ENCODE assay signal across 11 mouse cellular contexts in genomic region chr11:11835791-11836190, GRCm38 (mm10). TPM values are rescaled to one million over a fixed set of nuclear protein-coding genes. Genes with fewer than 3 reads are reported as not detected.
DNase-seq lines count a peak whose midpoint lies in the region; ATAC-seq and TF ChIP-seq lines count a peak whose summit lies in the region.
"Had no signal": no experiment of that assay in that cellular context is flagged by ENCODE, and none has a peak within 500 bp of the region (broad histone marks: within the 10 kb centered on the region; RNA-seq: fewer than 3 reads in every experiment).

No protein-coding gene starts in this region.

- H3K36me3 ChIP-seq in heart, postnatal 0 days (replicated peaks; ENCODE audit: control insufficient read depth, insufficient read depth, low read length): no peaks in the 10 kb centered on the region
- H3K36me3 ChIP-seq in midbrain, embryonic 11.5 days (ENCODE audit: control insufficient read depth, insufficient read depth, low read length): no peaks in the 10 kb centered on the region
- no peaks in the 10 kb centered on the region for H3K36me3 ChIP-seq in midbrain, postnatal 0 days (ENCODE audit: insufficient read depth, low read length)
- H3K36me3 ChIP-seq in limb, embryonic 13.5 days: no peaks in the 10 kb centered on the region
- H3K36me3 ChIP-seq: forebrain, embryonic 12.5 days had no signal

- H3K4me1 ChIP-seq in heart, postnatal 0 days (ENCODE audit: control insufficient read depth, insufficient read depth): peaks cover 58% of the 10 kb centered on the region
- peaks cover 28% of the 10 kb centered on the region for H3K4me1 ChIP-seq in midbrain, embryonic 11.5 days (ENCODE audit: control insufficient read depth, insufficient read depth, low read length)
- no peaks in the 10 kb centered on the region for H3K4me1 ChIP-seq in midbrain, postnatal 0 days (ENCODE audit: insufficient read depth, low read length)
- peaks cover 65% of the 10 kb centered on the region for H3K4me1 ChIP-seq in limb, embryonic 13.5 days

- no peak for TF ChIP-seq EP300 in heart, postnatal 0 days (IDR thresholded peaks at IDR 0.05; ENCODE audit: low read depth)

- intact Hi-C loops in heart, postnatal 10 days (cut with DNase I): no loop called here

- H3K9me3 ChIP-seq in heart, postnatal 0 days (replicated peaks; ENCODE audit: control insufficient read depth, low read length): no peaks in the 10 kb centered on the region
- H3K9me3 ChIP-seq in midbrain, embryonic 11.5 days (ENCODE audit: control insufficient read depth, low read length): no peaks in the 10 kb centered on the region
- H3K9me3 ChIP-seq in midbrain, postnatal 0 days (ENCODE audit: low read length): no peaks in the 10 kb centered on the region
- H3K9me3 ChIP-seq in limb, embryonic 13.5 days: no peaks in the 10 kb centered on the region
- H3K9me3 ChIP-seq: forebrain, embryonic 12.5 days had no signal

- no peak overlapping the region for H3K4me3 ChIP-seq in heart, postnatal 0 days (ENCODE audit: low read depth, low read length)
- H3K4me3 ChIP-seq in midbrain, embryonic 11.5 days (ENCODE audit: low read depth, low read length): no peak overlapping the region
- H3K4me3 ChIP-seq in midbrain, postnatal 0 days (ENCODE audit: low read depth, low read length): no peak overlapping the region
- no peak overlapping the region for H3K4me3 ChIP-seq in limb, embryonic 13.5 days
- H3K4me3 ChIP-seq: forebrain, embryonic 12.5 days had no signal

- H3K27ac ChIP-seq in heart, postnatal 0 days (ENCODE audit: low read depth): peak overlapping the region; percentile 81
- no peak overlapping the region for H3K27ac ChIP-seq in midbrain, embryonic 11.5 days (ENCODE audit: low read depth, low read length)
- H3K27ac ChIP-seq in midbrain, postnatal 0 days (ENCODE audit: low read depth, low read length): no peak overlapping the region
- peak overlapping the region; percentile 83; the same call in 1 of the 2 replicates for H3K27ac ChIP-seq in limb, embryonic 13.5 days
- H3K27ac ChIP-seq: forebrain, embryonic 12.5 days had no signal

- no peak for ATAC-seq in heart, postnatal 0 days (ENCODE audit: insufficient read depth, low read depth)
- no peak for ATAC-seq in midbrain, embryonic 11.5 days (ENCODE audit: low FRiP score)
- no peak for ATAC-seq in midbrain, postnatal 0 days (ENCODE audit: low FRiP score)
- no peak for ATAC-seq in limb, embryonic 13.5 days (ENCODE audit: low FRiP score, low read depth)
- no peak for ATAC-seq in CD4-positive, CD25-positive, alpha-beta regulatory T cell, adult 4 months

- TF ChIP-seq CTCF in heart, postnatal 0 days (IDR thresholded peaks at IDR 0.05; ENCODE audit: low read depth): no peak
- no peak for TF ChIP-seq CTCF in midbrain, postnatal 0 days (IDR thresholded peaks at IDR 0.05)

- DNase-seq in heart, postnatal 0 days (ENCODE audit: low spot score): no peak
- DNase-seq in heart, postnatal 10 days: no peak
- DNase-seq in midbrain, embryonic 11.5 days (ENCODE audit: low spot score, missing footprints): peak; percentile 72
- no peak for DNase-seq in midbrain, postnatal 0 days (ENCODE audit: low spot score)
- DNase-seq in urinary bladder, adult 2 months (ENCODE audit: low spot score): no peak
- DNase-seq: cerebellum, adult 11-12 months; gastrocnemius, postnatal 10 days; kidney, postnatal 4 days had no signal

- H3K4me2 ChIP-seq in heart, postnatal 0 days (ENCODE audit: low read depth, low read length): no peak overlapping the region
- no peak overlapping the region for H3K4me2 ChIP-seq in midbrain, embryonic 11.5 days
- H3K4me2 ChIP-seq in midbrain, postnatal 0 days (ENCODE audit: low read depth, low read length, poor library complexity, severe bottlenecking): no peak overlapping the region
- no peak overlapping the region for H3K4me2 ChIP-seq in limb, embryonic 13.5 days (replicated peaks)
- H3K4me2 ChIP-seq: forebrain, embryonic 12.5 days had no signal

- H3K9ac ChIP-seq in heart, postnatal 0 days (replicated peaks; ENCODE audit: low read depth, low read length): no peak overlapping the region
- H3K9ac ChIP-seq in midbrain, embryonic 11.5 days (ENCODE audit: low read length): no peak overlapping the region
- no peak overlapping the region for H3K9ac ChIP-seq in midbrain, postnatal 0 days (replicated peaks; ENCODE audit: low read length, poor library complexity, severe bottlenecking)
- no peak overlapping the region for H3K9ac ChIP-seq in limb, embryonic 13.5 days
- H3K9ac ChIP-seq: forebrain, embryonic 12.5 days had no signal

- H3K27me3 ChIP-seq in heart, postnatal 0 days (ENCODE audit: control insufficient read depth, insufficient read depth, low read length): no peaks in the 10 kb centered on the region
- H3K27me3 ChIP-seq in midbrain, embryonic 11.5 days (ENCODE audit: control insufficient read depth, insufficient read depth, low read length): no peaks in the 10 kb centered on the region
- H3K27me3 ChIP-seq in midbrain, postnatal 0 days (ENCODE audit: insufficient read depth, low read length): no peaks in the 10 kb centered on the region
- H3K27me3 ChIP-seq in limb, embryonic 13.5 days: no peaks in the 10 kb centered on the region

- 72% methylated on average over 4 of the region's 4 CpGs for WGBS in heart, postnatal 0 days
- WGBS in midbrain, embryonic 11.5 days: 77% methylated on average over 4 of the region's 4 CpGs
- 88% methylated on average over 4 of the region's 4 CpGs for whole genome bisulfite sequencing in midbrain, postnatal 0 days
- WGBS in limb, embryonic 13.5 days: 64% methylated on average over 4 of the region's 4 CpGs

RNA-seq across cellular contexts. Expression of gene Fignl1, which starts 27.0 kb away (rescaled TPM):
- 10.8 and 11.4 TPM in 2 replicates for total RNA-seq in heart, postnatal 0 days (2014; rRNA removed; ENCODE audit: low replicate concordance)
- 11.6 and 12.0 TPM in 2 replicates for polyA plus RNA-seq in heart, postnatal 0 days (2015; fragmentation: Nextera tagmentation; extraction: Ambion mirVana)
- total RNA-seq in heart, postnatal 10 days (2021): 1 to 10 TPM; 5.6 to 6.7 TPM
- polyA plus RNA-seq in midbrain, embryonic 11.5 days (2014; fragmentation: Nextera tagmentation; extraction: Ambion mirVana): 99.1 and 109 TPM in 2 replicates
- total RNA-seq in midbrain, postnatal 0 days (2014; rRNA removed): 4.4 and 5.2 TPM in 2 replicates
- polyA plus RNA-seq in midbrain, postnatal 0 days (2015; fragmentation: Nextera tagmentation; extraction: Ambion mirVana): 2.2 and 3.7 TPM in 2 replicates
- polyA plus RNA-seq in limb, embryonic 13.5 days (2015; fragmentation: Nextera tagmentation; extraction: Ambion mirVana): 53.9 and 57.4 TPM in 2 replicates
- polyA plus RNA-seq in CD4-positive, CD25-positive, alpha-beta regulatory T cell, adult 4 months (2017; shearing (Covaris generic)): 10 to 100 TPM in 1 of 2 experiments, 1 to 10 TPM in 1; 8.3 to 13.4 TPM
- polyA plus RNA-seq in urinary bladder, adult 2 months (2012; rRNA removed): 0.66 and 1.2 TPM in 2 replicates

Comparison
In these comparisons a context has a peak if more than half of its experiments do, and no peak if none do; other contexts are left out.
1. H3K27ac ChIP-seq: peak in heart, postnatal 0 days (single experiment) and limb, embryonic 13.5 days (single experiment); none in midbrain, embryonic 11.5 days (single experiment) and midbrain, postnatal 0 days (single experiment).